Mouse (Mus musculus): Measurements from ENCODE around the gene Mthfr.

Mthfr gene

DNA sequence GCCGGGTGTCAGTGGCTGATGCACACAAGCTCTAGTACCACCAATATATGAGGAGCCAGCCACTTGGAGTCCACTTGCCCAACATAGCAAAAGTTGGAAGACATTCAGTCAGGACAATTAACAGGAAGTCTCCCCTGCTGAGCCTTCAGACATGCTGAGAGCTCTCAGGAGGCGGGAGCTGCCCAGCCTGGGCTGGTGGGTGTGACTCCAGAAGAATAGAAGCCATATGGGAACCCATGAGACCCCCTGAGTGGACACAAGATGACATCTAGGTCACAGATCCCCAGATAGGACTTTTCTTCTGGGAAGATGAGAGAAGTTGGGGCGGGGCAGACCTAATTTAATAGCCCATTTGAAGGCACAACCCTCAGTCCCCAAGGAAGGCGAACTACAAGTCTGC lies 50.3 kb downstream of the Mthfr start:
- no peak for DNase-seq (ENCODE audit: low spot score in 2 of 2)

DNA sequence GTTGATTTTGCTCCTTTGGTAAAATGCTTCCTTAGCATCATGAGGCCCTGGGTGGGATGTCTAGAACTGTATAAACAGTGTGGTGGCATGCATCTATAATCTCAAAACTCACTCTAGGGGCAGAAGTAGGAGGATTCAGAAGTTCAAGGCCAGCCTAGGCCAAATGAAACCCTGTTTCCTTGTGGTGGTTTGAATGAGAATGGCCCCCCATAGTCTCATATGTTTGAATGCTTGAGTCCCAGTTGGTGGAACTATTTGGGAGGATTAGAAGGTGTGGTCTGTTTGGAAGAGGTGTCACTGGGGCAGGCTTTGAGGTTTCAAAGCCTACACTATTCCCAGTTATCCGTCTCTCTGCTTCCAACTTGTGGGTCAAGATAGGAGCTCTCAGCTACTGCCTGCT lies 52.3 kb downstream of the Mthfr start:
- no peak for DNase-seq (ENCODE audit: low spot score in 2 of 2)

DNA sequence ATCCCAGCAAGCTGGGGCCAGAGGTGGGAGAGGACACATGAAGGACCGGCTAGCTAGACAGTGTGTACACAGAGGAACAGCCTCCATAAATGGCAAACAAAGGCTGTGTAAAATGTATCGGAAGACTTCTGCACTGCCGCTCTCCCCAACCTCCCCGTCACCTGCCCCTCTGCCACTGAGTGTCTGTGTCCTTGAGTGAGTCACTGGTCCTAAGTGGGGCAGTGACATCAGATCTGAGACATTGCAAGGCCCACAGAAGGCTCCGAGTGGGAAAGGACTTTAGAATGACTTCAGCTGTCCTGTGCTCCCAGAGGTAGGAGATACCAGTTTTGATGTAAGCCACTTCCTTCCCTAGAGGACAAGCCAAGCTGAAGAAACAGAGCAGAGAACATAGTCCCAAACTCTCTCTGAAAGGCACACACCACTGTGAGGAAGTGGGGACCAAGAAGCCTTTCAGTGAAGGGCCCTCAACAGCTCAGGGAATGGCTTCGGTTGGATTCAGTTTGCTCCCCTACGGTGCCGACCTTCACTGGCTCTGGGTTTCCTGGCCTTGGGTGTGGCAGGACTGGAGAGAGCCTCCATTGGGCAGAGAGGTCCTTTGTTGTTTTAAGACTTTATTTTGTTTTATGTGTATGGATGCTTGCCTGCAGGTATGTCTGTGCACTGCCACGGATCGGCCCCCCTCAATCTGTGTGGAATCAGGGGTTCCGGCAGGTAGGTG lies 53.8 kb downstream of the Mthfr start:
- no peak for DNase-seq (ENCODE audit: low spot score in 2 of 2)

DNA sequence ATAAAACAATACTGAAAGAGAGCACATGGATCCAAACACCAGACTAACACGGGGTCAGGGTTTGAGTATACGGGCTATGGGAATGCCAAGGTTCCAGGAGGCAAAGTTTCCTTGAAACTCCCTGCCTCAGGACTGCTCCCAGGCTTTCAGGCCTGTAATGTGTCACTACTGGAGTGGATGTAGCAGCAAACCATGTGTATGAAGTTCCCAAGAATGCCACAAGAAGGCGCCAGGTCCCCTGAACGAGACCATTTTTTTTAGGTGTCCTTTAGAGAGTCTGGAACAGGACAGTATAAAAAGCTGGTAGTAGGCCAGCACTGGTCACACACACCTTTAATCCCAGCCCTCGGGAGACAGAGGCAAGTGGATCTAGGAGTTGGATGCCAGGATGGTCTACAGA lies 55.3 kb downstream of the Mthfr start:
- no peak for DNase-seq (ENCODE audit: low spot score in 2 of 2)

DNA sequence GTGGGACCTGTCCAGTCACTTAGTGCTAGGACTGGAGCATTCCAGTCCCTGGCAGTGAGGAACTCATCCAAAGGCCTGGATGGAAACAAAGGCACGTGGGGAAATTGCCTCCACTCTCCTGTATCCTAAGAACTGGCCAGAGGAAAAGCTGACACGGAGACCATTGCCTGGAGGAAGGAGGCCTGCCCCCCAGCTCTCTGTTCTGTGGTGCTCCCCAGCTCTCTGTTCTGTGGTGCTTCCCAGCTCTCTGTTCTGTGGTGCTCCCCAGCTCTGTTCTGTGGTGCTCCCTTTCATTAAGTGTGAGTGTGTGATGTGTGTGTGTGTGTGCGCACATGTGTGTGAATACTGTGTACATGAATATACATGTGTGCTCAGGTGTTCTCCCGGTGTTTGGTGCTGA lies 56.2 kb downstream of the Mthfr start:
- no peak for DNase-seq (ENCODE audit: low spot score in 2 of 2)

DNA sequence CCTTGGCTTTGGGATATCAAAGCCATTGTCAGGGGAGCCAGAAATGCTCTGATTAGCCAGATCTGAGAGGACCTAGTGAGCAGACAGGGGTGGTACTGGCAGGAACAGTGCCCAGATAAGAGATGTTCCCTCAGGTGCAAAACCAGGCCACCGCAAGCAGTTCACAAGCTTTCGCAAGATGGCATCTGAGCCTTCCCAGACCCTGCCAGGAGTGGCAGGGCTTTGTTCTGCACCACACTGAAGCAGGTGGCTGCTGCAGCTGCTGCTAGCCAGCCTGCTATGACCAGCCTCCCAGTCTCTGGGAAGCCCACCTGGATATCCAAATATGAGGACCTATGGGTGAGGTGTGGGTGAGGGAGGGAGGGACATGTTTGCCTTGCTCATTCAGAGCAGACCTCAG lies 59.1 kb downstream of the Mthfr start:
- no peak for DNase-seq (ENCODE audit: low spot score in 2 of 2)

DNA sequence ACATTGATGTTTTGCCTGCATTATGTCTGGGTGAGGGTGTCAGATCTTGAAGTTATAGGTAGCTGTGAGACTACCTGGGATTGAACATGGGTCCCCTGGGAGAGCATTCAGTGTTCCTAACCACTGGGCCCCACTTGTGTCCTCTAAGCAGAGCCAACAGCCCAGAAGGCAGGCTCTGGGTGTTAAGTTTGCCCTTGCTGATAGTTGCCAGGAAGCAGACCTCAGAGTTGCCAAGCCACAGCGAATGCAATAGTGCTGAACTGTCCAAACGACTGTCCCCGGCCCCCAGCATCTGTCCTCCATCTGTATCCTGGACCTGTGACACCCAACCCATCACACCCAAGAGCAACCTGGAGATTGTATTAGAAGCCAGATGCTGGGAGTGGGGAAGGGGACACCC lies 59.8 kb downstream of the Mthfr start:
- no peak for DNase-seq (ENCODE audit: low spot score in 2 of 2)

DNA sequence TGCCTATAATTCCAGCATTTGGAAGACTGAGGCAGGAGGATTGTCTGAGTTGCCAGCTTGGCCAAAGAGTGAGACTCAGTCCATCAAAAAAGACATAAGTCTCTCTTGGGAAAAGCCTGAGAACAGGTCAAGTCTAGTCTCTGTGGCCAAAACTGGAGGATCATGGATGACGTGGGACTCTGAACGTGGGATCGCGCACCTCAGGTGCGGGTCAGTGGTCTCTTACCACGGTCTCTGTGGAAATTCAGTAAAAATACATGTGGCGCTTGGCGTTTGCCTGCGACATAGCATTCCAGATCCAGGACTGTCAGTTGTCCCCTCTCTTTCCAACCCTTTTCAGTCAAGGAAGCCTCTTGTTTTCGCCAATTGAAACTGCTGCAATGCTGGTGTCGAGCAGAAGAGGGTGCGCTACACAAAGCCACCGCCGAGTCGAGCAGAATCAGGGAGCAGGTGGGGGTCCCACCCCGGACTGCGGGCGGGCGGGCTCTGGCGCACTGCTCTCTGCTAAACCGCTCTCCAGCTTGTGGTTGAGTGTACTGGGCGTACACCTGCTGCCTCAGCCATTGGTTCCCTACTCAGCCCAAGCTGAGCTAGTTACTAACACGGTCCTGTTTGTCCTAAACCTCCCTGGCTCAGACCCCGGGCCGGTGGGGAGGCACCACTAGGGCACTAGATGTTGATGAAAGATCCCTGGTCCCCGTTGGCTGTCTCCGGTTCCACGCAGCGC lies 63.1 kb downstream of the Mthfr start:
- no peak for DNase-seq (ENCODE audit: low spot score in 2 of 2)

DNA sequence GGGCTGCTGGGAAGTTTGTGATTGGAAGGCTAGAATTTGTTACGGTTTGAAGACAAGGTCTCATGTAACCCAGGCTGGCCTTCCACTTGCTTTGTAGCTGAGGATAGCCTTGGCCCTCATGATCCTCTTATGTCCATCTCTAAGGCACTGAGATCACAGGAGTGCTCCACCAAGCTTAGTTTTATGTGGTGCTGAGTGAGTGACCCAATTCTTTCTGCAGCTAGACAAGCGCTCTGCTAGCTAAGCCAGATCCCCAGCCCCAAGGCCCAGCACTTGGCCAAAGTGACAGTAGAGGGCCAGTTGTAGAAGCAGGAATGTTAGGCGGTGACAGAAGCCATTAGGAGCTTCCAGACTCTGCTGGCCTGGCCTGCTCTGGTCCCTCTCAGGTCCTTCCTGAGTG lies 65.3 kb downstream of the Mthfr start:
- no peak for DNase-seq (ENCODE audit: low spot score in 2 of 2)

DNA sequence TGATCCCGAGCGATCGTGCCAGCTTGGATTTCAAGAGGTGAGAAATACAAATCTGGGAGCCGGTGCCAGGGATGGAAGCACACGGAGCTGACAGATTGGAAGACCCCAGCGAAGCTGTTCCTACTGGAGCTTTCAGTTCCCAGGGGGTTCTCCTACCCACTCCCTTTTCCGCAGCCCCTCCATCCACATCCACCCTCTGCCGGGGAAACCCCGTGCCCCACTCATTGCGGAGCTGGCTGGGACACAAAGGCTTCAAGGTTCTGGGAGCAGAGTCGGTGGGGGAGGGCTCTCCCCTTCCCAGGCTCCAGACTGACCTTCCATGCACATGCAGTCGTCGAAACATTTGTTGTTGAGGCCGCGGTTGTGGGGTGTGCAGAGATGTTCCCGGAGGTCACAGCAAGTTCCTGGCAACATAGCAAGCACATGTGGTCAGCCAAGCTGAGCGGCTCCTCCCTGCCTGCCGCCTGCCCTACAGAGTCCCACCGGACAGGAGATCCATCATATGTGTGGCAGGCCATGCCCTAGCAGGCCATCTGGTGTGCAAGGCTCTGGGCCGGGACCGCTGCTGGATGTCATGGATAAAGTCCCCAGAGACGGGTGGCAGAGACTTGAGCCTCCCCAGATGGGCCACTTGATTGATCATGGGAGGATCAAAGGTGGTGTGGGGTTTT lies 68.9 kb downstream of the Mthfr start:
- no peak for DNase-seq (ENCODE audit: low spot score in 2 of 2)

DNA sequence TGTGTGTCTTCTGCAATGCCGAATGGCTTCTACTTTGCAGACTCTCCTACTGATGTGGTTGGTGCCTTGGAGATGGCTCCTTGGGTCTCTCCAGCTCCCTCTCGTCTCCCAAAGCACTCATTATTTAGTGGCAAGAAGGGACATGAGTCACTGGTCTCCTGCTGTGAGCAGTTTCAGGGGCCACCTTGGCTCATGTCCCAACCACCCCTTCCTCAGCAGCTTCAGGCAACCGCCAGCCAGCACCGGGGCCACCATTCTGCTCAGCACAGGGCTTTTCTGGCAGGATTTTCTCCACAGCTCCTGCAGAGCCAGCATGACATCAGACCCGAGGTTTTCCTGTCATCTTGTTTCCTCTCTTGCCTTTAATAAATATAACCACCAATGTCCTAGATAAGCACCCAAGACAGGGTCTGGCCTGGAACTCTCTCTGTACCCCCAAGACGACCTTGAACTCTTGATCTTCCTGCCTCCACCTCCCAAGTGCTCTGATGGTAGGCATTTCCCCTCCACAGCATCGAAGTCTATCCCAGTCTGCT lies 69.8 kb downstream of the Mthfr start:
- no peak for DNase-seq (ENCODE audit: low spot score in 2 of 2)
